Mouse (Mus musculus): ENCODE data around the gene C130026I21Rik.
"Not testable (repeated sequence)": the region's sequence is repeated elsewhere in the genome, so short reads cannot be mapped to it uniquely, and the experiment has no call there.

Gene C130026I21Rik

DNA sequence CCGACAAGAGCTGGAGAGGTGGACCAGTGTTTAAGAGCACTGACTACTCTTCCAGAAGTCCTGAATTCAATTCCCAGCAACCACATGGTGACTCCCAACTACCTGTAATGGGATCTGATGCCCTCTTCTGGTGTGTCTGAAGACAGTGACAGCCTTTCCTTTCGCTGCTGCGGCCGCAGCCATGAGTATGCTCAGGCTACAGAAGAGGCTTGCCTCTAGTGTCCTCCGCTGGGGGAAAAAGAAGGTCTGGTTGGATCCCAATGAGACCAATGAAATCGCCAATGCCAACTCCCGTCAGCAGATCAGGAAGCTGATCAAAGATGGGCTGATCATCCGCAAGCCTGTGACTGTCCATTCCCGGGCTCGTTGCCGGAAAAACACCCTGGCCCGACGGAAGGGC, 258.4 kb downstream of the C130026I21Rik start:
- not testable (repeated sequence) for DNase-seq

DNA sequence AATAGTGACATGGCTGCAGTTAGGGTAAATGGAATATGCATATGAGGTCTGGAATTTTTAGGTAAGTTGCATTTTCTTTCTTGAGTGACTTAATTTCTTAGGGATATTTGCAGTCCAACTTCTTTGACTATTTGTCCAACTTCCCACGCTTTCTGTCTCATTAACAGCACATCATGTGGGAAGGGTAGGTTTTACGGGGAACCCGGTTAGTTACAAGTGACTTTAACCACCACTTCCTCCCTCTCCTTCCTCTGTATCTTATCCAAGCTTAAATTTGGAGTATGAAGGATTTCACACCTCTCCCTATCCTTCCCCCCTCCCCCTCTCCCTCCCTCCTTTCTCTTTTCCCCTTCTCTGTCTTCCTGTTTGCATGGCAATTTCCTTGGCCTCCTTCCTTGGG, 259.4 kb downstream of the C130026I21Rik start:
- not testable (repeated sequence) for DNase-seq

DNA sequence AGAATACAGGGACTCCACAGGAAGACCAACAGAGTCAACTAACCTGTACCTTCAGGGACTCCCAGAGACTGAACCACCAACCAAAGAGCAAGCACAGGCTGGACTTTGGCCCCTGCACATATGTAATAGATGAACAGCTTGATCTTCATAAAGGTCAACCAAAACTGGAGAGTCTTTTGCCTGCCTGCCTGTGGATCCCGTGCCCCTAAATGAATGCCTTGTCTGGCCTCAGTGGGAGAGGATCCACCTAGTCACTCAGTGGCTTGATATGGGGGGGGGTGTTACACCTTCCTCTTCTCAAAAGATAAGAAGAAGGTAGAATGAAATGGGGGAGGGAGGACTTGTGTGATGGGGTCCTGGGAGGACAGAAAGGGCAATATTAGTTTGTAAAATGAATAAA, 262.6 kb downstream of the C130026I21Rik start:
- DNase-seq: not testable (repeated sequence)

DNA sequence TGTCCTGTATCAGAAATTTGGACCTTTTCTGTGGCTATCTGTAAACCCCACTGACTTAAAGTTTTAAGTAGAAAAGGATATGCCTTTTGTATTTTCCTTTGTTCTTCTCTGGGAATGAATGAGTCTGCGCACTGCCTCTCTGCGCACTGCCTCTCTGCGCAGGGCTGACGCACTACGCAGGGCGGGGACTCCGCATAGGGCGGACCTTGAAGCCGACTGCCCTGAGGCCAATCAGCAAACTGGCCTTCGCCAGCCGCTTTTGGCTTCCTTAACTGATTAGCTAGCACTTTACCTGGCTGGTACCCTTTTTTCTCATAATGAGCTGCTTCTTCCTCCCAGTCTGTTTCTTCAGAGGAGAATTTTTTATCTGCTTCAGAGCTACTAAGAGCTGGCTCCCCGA, 271.1 kb downstream of the C130026I21Rik start:
- not testable (repeated sequence) for DNase-seq

DNA sequence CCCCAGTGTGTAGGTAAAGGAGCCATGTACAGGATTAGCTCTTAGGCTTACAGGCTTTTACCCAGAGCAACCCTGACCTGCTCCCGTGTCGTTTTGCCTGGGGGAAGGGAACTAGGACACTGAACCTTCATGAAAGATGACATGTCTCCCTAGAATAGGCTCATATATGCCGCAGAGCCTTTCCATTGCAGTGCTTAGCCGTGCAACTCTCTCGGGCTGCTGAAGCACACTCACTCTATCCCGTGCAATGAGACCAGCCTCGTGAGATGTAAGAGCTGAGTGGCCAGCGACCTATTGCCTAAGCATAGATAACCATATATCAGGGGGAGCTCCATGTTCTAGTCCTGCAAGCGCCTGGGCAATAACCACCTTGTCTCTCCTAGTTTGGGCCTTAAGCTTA, 274.1 kb downstream of the C130026I21Rik start:
- DNase-seq: not testable (repeated sequence)

DNA sequence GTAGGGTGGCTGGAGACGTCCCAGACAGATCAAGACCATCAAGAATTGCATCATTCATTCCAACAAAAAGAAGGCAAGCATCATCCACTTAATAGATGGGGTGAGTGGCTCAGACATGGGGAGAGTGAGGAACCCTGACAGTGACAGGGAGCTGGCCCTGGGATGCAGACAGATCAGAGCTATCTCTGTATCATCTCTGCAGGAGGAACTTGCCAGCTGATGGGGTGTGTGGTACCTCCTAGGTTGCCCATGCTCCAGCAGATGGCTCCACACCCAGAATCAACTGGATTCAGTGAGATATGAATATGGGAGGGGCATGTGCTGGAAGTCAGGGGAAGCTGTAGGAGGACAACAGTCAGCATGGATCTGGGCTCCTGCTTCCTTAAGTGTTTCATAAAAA, 275.9 kb downstream of the C130026I21Rik start:
- not testable (repeated sequence) for DNase-seq

DNA sequence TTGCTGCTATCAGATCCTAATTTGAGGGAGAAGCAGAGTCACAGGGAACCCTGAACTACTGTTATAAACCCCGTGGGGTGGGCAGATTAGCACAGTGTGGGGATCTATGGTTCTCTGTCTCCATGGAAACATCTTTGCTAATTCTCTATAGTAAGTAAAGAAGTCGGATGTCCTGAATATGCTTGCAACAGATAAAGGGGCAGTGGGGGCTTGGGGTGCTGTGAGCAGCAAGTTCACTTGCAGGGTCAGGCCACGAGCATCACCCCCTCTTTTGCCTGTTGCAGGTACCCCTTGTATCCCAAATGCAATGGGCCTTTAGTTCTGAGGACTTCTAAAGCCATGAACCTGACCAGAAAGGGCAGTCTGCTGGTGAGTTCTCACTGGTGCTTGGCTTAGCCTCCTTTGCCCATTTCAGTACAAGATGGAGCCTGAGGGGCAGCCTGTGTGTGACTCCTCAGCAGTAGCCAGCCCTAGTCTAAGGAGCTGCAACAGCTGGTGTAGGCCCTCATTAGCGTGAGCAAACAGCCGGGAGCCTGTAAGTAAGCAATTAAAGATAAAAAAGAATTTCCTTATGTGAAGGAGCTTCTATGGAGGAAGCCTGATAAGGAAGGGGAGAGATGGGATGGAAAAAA, 276.6 kb downstream of the C130026I21Rik start:
- not testable (repeated sequence) for DNase-seq

DNA sequence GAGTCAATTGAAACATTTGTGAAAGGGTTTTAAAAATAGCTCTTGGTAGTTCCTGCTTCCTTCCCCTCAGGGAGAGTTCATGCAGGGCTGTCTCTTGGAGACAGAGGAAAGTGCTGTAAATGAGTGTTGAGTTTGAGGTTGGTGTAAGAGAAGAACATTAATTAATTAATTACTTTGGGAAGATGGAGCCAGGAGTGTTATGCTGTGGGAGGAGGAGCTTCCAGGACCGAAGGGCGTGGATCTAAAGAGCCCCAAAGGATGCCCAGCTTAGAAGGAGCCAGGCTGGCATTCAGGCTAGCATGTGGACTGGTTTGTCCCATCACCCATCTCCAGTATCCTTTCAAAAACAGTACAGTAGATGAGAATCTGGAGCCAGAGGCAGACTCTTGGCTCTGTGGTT, 277.1 kb downstream of the C130026I21Rik start:
- not testable (repeated sequence) for DNase-seq

DNA sequence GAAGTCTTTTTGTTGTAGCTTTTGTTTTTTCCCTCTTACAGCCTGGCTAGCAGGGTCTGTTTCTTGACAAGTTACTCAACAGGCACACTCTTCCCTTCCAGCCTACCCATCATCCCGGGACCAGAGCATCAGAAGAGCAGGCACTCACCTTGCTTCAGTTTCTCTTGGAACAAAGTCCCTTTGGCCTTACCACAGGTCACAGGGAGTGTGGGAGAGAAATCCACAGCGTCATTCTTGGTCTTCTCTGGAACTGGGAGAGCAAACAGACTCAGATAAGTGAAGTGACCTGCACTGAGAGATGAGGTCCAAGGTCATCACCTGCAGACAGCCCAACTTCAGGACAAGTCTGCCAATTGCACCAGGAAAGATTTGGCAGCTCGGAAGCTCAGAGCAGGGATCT, 277.5 kb downstream of the C130026I21Rik start:
- not testable (repeated sequence) for DNase-seq

DNA sequence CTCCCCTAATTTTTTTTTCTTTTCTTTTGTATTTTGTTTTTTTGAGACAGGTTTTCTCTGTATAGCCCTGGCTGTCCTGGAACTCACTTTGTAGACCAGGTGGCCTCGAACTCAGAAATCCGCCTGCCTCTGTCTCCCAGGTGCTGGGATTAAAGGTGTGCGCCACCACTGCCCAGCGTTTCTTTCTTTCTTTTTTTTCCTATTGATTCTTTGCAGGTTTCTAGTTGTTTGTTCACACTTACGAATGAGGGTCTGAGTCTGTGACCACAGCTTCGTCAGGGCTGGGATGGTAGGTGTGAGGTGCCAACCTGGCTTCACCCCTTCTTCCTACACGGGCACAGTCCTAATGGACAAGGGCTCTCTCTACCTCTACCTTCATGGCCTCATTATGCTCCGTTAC, 281.3 kb downstream of the C130026I21Rik start:
- DNase-seq: not testable (repeated sequence)

DNA sequence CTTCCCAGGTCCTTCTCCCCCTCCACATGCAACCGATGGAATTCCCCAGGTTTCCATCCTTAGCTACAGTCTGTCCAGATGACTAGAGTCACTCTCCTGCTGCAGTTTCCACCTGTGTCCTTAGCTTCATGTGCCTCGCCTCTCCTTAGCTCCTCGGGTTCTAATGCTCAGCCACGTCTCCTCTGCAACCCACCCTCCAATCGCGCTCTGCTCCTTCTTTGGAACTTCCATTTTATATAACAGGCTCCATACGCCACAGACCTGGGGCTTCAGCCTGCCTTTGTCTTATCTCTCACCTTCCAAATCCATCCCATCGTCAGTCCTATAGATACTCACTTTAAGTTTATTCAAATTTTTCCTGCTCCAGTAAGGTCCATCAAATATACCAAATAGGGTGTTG, 282.6 kb downstream of the C130026I21Rik start:
- not testable (repeated sequence) for DNase-seq

DNA sequence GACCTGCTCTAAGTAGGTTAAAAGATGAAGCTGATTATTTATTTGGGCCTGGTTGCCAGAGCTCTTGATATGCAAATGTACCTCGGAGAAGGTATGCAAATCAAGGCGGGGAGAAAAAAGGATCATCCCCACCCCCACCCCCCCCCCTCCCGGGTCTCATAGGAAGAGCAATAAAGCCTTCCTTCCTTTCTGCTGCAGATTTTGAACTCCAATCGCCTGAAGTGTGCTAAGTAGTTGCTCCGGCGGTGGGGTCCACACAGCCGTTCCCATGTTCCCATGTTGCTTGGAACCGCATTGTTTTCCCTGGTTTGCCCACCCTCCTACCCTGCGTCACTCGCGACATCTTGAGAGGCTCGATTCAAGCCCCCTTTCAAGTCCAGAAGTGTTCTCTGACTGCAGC, 308.6 kb downstream of the C130026I21Rik start:
- not testable (repeated sequence) for DNase-seq

DNA sequence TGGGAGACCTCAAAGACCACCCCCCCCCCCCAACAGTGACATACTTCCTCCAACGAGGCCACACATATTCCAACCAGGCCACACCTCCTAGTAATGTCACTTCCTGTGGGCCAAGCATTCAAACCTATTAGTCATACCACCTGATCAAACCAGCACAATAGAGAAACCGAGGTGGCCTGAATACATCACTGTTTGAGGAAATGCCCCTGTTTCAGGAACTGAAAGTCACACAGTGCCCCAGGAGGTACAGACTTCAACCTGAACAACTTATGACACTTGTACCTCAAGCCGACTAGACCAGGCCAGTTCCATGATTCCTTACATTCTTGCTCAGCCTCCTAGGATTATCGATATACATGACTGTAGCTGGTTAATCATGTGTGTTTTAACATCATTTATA, 312.7 kb downstream of the C130026I21Rik start:
- DNase-seq: not testable (repeated sequence)

DNA sequence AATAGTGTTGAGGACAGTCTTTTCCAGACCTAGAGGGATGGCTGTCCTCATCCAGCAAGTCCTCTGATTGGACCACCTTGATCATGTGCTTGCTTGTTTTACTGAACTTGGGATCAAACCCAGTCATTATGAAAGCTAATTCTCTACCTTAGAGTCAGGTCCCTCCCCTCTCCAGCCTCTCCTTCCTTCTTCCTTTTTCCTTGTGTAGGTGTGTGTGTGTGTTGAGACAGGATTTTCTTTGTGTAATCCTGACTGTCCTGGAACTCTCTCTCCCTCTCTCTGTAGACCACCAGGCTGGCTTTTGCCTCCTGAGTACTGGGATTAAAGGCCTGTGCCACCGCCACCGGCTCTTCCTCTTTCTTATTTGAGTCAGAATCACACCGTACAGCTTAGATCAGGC, 313.6 kb downstream of the C130026I21Rik start:
- DNase-seq: not testable (repeated sequence)

DNA sequence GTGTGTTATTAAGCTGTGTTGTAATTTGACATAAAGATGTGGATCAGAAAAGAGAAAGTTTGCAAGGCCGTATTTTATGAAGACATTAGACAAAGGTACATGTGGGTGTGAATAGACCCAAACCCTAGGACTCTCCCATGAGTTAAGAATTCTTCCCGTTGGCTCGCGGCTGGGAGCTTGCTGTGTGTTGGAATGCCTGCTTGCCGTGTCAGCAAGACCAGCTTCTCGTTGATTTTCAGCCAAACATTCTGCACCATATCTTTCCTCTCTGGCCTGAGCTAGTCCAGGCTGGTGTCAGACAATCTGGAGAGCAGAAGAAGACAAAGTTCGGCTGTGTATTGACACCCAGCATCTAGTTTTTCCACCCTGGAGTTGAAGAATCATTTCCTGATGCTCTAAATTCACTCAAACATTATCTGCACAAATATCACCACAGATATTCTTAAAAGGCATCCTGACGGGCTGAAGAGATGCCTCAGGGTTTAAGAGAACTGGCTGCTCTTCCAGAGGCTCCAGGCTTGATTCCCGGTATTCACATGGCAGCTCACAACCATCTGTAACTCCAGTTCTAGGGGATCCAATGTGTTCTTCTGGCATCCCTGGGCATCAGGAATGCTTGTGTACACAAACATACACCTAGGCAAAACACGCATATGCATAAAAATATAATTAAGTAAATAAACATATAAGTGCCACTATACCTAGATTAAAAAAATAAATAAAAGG, 317.7 kb downstream of the C130026I21Rik start:
- DNase-seq: no peak

DNA sequence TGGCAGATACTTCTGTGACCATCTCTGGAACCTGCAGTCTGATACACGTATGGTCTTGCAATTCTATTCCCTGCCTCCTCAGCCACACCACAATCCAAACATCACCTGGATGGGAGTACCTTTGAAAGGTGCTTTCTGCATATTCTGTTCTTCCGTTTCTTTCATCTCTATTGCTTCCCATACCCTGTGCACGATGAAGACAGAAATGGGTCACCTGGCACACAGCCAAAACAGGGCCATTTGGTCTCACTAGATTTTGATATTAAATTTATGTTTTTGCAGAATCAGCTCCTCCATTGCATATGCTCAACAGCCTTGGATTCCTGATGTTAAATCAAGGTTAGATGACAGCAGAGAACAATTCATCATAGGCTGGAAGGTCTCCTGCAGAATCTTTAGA, 318.8 kb downstream of the C130026I21Rik start:
- DNase-seq: no peak

DNA sequence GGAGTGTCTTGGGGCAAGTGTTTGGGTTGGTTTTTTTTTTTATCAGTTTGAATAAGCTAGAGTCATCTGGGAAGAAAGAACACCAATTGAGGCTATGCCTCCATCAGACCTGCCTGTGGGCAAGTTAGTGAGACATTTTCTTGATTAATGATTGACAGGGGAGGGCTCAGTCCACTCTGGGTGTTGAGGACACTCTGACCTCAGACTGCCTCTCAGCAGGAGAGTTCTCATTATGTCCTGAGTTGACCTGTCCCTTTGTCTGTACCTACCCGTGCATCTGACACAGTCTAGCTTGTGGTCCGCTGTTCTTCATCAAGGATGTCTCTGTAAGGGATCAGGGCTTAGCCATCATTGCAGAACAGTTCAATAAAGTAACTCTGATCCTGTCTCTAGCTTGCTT, 323.0 kb downstream of the C130026I21Rik start:
- DNase-seq: no peak

DNA sequence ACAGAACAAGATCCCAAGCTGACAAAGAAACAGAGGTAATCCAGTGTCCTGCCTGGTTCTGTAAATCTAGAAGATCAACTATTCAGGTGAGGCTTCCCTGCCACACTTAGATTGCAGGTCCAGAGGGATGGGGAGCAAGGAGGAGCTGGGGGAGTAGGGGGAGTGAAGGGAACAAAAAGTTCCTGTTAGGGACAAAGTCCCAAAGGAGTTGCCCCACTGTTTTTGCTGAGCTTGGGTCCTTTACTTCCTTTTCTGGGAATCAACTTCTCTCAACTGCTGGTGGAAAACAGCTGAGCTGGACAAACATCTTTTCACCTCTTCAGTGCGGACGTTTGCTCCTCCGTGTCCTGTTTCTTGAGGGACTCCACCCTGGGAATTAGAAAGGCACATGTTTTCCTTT, 324.4 kb downstream of the C130026I21Rik start:
- DNase-seq: no peak

DNA sequence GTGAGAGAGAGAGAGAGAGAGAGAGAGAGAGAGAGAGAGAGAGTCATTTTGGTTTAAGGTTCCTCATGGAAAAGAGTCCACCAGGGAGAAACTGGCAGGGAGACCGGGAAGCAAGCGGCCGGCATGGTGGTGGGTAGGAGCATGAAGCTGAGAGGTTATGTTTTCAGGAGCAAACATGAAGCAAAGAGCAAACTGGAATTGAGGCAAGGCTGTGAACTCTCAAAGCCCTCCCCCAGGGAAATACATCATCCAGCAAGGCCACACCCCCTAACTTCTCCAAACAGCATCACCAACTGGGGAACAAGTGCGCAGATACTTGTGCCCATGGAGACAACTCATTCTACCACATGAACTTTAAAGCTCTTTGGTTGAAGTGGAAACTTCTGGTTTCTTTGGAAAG, 326.8 kb downstream of the C130026I21Rik start:
- no peak for DNase-seq

Measured in right cerebral cortex, adult 18-20 months (tissue).